Mouse (Mus musculus) testis, postnatal 10 days (tissue): ENCODE measurements at regions not wholly inside any gene's neighbourhood (a gene's known extent, or its start where the extent isn't known, plus 50 kb on each side); places are given as distances from the start of the nearest gene placed in this dataset.
"Not testable (repeated sequence)": the region's sequence is repeated elsewhere in the genome, so short reads cannot be mapped to it uniquely, and the experiment has no call there.

Source experiments
- DNase-seq: peaks from one replicate; pipeline ENCODE4 v3.0.0; 2021; ENCODE audit warnings: low spot score

- DNase-seq: no peak
These were observed 67.2 kb downstream of the Qdpr start for GRCm38 (mm10) chr5:45382804-45383203.

GRCm38 (mm10) chr5:45378486-45378885 lies 71.5 kb downstream of the Qdpr start:
- no peak for DNase-seq

GRCm38 (mm10) chr5:45373069-45373468 lies 77.0 kb downstream of the Qdpr start:
- no peak for DNase-seq

GRCm38 (mm10) chr5:45368451-45368850 lies 81.6 kb downstream of the Qdpr start:
- no peak for DNase-seq

GRCm38 (mm10) chr5:45360189-45360588 lies 89.8 kb downstream of the Qdpr start:
- DNase-seq: no peak

GRCm38 (mm10) chr5:45340411-45340810 lies 109.6 kb downstream of the Qdpr start:
- no peak for DNase-seq

GRCm38 (mm10) chr5:45336801-45337200 lies 113.2 kb downstream of the Qdpr start:
- no peak for DNase-seq

GRCm38 (mm10) chr5:45324468-45324867 lies 125.6 kb downstream of the Qdpr start:
- not testable (repeated sequence) for DNase-seq

GRCm38 (mm10) chr5:45323500-45323899 lies 126.5 kb downstream of the Qdpr start:
- DNase-seq: no peak

- no peak for DNase-seq
These were observed 132.0 kb downstream of the Qdpr start for GRCm38 (mm10) chr5:45318026-45318425.

- DNase-seq: no peak
These were observed 148.9 kb downstream of the Qdpr start for GRCm38 (mm10) chr5:45301120-45301519.

- no peak for DNase-seq
These were observed 151.2 kb downstream of the Qdpr start for GRCm38 (mm10) chr5:45298872-45299271.

- no peak for DNase-seq
These were observed 154.9 kb downstream of the Qdpr start for GRCm38 (mm10) chr5:45295134-45295533.

GRCm38 (mm10) chr5:45292833-45293546 lies 157.0 kb downstream of the Qdpr start:
- peak; percentile 40 for DNase-seq

- no peak for DNase-seq
These were observed 157.7 kb downstream of the Qdpr start for GRCm38 (mm10) chr5:45292383-45292782.

GRCm38 (mm10) chr5:45291752-45292151 lies 158.3 kb downstream of the Qdpr start:
- no peak for DNase-seq

- DNase-seq: no peak
These were observed 158.8 kb downstream of the Qdpr start for GRCm38 (mm10) chr5:45291276-45291675.

- no peak for DNase-seq
These were observed 163.6 kb downstream of the Qdpr start for GRCm38 (mm10) chr5:45286454-45286853.

- DNase-seq: no peak
These were observed 165.4 kb downstream of the Qdpr start for GRCm38 (mm10) chr5:45284680-45285079.

- no peak for DNase-seq
These were observed 166.1 kb downstream of the Qdpr start for GRCm38 (mm10) chr5:45283908-45284415.

GRCm38 (mm10) chr5:45282207-45282930 lies 167.7 kb downstream of the Qdpr start:
- no peak for DNase-seq

- DNase-seq: peak; percentile 89
These were observed 171.5 kb downstream of the Qdpr start for GRCm38 (mm10) chr5:45278571-45278970.

GRCm38 (mm10) chr5:45278005-45278432 lies 172.0 kb downstream of the Qdpr start:
- DNase-seq: no peak
